Mouse (Mus musculus) heart, adult 2 months (tissue): Measurements from ENCODE around the gene Ccl28. TPM values are rescaled to one million over a fixed set of nuclear protein-coding genes. Genes with fewer than 3 reads are reported as not detected.

Experiments
- DNase-seq, 2 experiments: peaks; one replicate each; pipeline ENCODE4 v3.0.0; 2021
- H3K27ac ChIP-seq: fragments of 200-600 bp; 2 replicates; pipeline ENCODE4 v1.8.1; 2022
- H3K27me3 ChIP-seq: fragments of 200-500 bp; 2 replicates; pipeline ENCODE4 v1.6.1; 2012; ENCODE audit warnings: mild to moderate bottlenecking, low read length, inconsistent platforms, mixed read lengths; ENCODE audit not compliant: control insufficient read depth, insufficient read depth
- H3K36me3 ChIP-seq: fragments of 200-500 bp; 2 replicates; pipeline ENCODE4 v1.6.1; 2012; ENCODE audit warnings: low read length, inconsistent platforms; ENCODE audit not compliant: control insufficient read depth, insufficient read depth
- H3K4me1 ChIP-seq: fragments of 200-500 bp; 2 replicates; pipeline ENCODE4 v1.6.1; 2011; ENCODE audit warnings: low read length; ENCODE audit not compliant: control insufficient read depth, insufficient read depth
- H3K4me3 ChIP-seq: fragments of 200-600 bp; 2 replicates; pipeline ENCODE4 v1.8.1; 2022
- H3K79me2 ChIP-seq: fragments of 200-500 bp; replicated peaks from 2 replicates; pipeline ENCODE4 v1.6.1; 2012; ENCODE audit warnings: mild to moderate bottlenecking, inconsistent platforms, low read length, moderate library complexity, mixed read lengths; ENCODE audit not compliant: control insufficient read depth, insufficient read depth
- H3K9ac ChIP-seq: fragments of 200-500 bp; 2 replicates; pipeline ENCODE4 v1.6.1; 2012; ENCODE audit warnings: low read depth, mild to moderate bottlenecking, control low read depth, inconsistent platforms, low read length, mixed read lengths
- CTCF ChIP-seq: fragments of 200-600 bp; IDR thresholded peaks from 2 replicates; pipeline ENCODE4 v1.8.1; 2022; ENCODE audit warnings: antibody characterized with exemption, mild to moderate bottlenecking, moderate library complexity
- EP300 ChIP-seq: fragments of 200-500 bp; IDR thresholded peaks from 2 replicates; pipeline ENCODE4 v1.6.1; 2011; ENCODE audit warnings: low read depth, low read length, control low read depth; ENCODE audit not compliant: insufficient read depth
- POLR2A ChIP-seq: fragments of 200-500 bp; IDR thresholded peaks from 2 replicates; pipeline ENCODE4 v1.6.1; 2011; ENCODE audit warnings: mild to moderate bottlenecking, low read depth, low read length, control low read depth; ENCODE audit not compliant: insufficient read depth
- WGBS: fragments of 180-500 bp; shearing (Covaris S2); methylation state at CpG from one replicate; pipeline ENCODE4 v1.1.7; 2018; 5-methylcytosine and 5-hydroxymethylcytosine counted together
- intact Hi-C: fragments of 180-260 bp; cut with DNase I; formaldehyde crosslinking; loops from one replicate; pipeline ENCODE4 v1.15.1; 2025
- polyA plus RNA-seq: library from polyadenylated mRNA; depleted of rRNA; stranded (reverse); fragments of >200 nt; gene quantifications from 2 replicates; pipeline ENCODE4 v1.2.3, GENCODE M21; 2012
- total RNA-seq, 2 experiments: library from RNA; stranded (reverse); gene quantifications; 2 replicates each; pipeline ENCODE4 v1.2.3; 2021

The Ccl28 gene
- total and polyA plus RNA-seq, 3 experiments = not detected

DNA sequence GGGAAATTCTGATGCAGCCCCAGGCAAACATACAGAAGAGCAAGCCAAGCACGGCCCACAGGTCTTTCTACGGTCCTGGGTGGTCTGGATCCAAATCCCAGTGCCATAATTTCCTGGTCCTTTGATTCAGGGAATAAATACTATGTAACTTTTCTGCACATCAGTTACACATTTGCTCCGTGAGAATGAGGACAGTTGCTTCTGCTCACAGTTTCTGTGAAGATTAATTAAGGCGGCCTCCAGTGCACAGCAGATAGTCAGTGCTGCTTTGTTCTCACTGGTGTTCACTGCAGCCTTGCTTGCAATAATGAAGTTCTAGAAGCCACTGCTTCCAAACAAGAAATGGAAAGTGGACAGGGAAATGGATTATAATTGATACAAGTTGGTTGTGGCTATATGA lies 14.2 kb downstream of the Ccl28 start:
- Histone ChIP-seq H3K4me3 (no peak overlapping the region), H3K36me3 (peaks cover 3% of the 10 kb centered on the region; the same call in 1 of the 2 replicates), H3K27me3 (no peaks in the 10 kb centered on the region), H3K27ac (no peak overlapping the region), H3K9ac (no peak overlapping the region), H3K79me2 (no peaks in the 10 kb centered on the region), H3K4me1 (peaks cover 2% of the 10 kb centered on the region)
- no peak for DNase-seq
- intact Hi-C loops = no loop called here
- 80% methylated on average over 4 of the region's 4 CpGs for WGBS
- TF ChIP-seq CTCF = no peak
- TF ChIP-seq EP300 = no peak
- no peak for TF ChIP-seq POLR2A

DNA sequence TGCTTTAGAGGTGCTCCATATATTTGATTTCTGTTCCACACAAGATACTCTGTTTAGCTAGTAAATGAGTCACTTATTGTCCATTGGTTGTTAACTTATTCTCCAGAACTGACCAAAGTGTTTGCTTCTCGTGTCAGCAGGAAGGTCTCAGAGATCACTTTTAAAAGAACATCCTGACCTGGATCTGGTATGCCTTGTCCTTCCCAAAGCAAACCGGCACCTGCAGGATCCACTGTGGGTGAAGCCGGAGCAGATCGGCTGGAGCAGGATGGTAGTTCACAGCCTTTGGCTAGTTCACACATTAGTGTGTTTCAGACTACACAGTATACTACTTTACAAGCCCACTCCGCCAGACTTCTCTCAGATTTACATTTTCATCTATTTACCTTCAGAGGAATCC lies 14.8 kb downstream of the Ccl28 start:
- H3K27ac ChIP-seq = no peak overlapping the region
- H3K9ac ChIP-seq = no peak overlapping the region
- intact Hi-C loops = no loop called here
- peaks cover 2% of the 10 kb centered on the region for H3K4me1 ChIP-seq
- H3K79me2 ChIP-seq = no peaks in the 10 kb centered on the region
- no peaks in the 10 kb centered on the region for H3K27me3 ChIP-seq
- no peak for DNase-seq
- H3K36me3 ChIP-seq = peaks cover 3% of the 10 kb centered on the region; the same call in 1 of the 2 replicates
- WGBS = 81% methylated on average over 5 of the region's 5 CpGs
- no peak for TF ChIP-seq POLR2A
- no peak for TF ChIP-seq EP300
- TF ChIP-seq CTCF = no peak
- no peak overlapping the region for H3K4me3 ChIP-seq

DNA sequence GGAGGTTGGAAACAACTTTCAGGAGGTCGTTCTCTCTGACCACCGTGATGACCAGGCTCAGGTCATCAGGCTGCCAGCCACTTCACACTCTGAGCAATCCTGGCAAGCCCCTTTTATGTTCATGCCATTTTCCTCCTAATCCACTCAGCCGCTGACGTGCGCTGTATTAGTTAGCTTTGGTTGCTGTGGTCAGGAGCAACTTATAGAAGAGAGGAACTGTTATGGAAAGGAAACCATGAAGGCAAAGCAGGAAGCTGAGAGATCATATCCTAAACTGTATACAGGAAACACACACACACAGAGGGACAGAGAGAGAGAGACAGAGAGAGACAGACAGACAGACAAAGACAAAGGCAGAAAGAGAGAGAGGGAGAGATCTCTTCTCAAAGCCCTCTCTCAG lies 15.7 kb downstream of the Ccl28 start:
- H3K27ac ChIP-seq = no peak overlapping the region
- DNase-seq = no peak
- intact Hi-C loops = no loop called here
- TF ChIP-seq POLR2A (no peak), CTCF (no peak), EP300 (no peak)
- H3K27me3 ChIP-seq = no peaks in the 10 kb centered on the region
- H3K4me3 ChIP-seq = no peak overlapping the region
- peaks cover 2% of the 10 kb centered on the region for H3K4me1 ChIP-seq
- no peaks in the 10 kb centered on the region for H3K79me2 ChIP-seq
- no peak overlapping the region for H3K9ac ChIP-seq
- WGBS = 69% methylated on average over 5 of the region's 5 CpGs
- H3K36me3 ChIP-seq = peaks cover 3% of the 10 kb centered on the region; the same call in 1 of the 2 replicates

DNA sequence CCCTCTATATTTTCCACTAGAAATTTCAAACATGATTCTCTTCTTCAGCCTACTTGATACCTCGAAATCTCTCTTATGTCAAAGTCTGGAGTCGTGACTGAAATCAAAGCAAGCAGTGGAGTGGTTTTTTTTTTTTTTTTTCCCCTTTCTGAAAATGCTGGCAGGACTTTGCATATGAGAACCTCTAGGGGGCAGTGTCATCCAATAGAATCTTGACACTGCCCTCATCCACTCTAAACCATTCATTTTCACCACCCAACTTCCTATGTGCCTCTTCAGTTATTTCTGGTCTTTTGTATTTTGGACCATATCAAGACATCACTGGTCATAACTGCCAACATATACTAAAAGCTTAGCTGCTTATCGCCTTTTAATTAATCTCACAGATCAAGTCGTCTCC lies 16.9 kb downstream of the Ccl28 start:
- intact Hi-C loops = loop anchor here (2.0 kb wide), 3 partner anchors 84 to 160 kb away; no protein-coding TSS in a partner anchor
- WGBS = 31% methylated on average over 4 of the region's 4 CpGs
- H3K79me2 ChIP-seq = no peaks in the 10 kb centered on the region
- no peak for DNase-seq
- TF ChIP-seq CTCF = peak; percentile 81
- TF ChIP-seq POLR2A = no peak
- TF ChIP-seq EP300 = no peak
- no peak overlapping the region for H3K4me3 ChIP-seq
- H3K27ac ChIP-seq = peak overlapping the region; percentile 56; the same call in 1 of the 2 replicates
- peaks cover 2% of the 10 kb centered on the region for H3K4me1 ChIP-seq
- H3K9ac ChIP-seq = no peak overlapping the region
- H3K36me3 ChIP-seq = peaks cover 3% of the 10 kb centered on the region; the same call in 1 of the 2 replicates
- H3K27me3 ChIP-seq = no peaks in the 10 kb centered on the region

DNA sequence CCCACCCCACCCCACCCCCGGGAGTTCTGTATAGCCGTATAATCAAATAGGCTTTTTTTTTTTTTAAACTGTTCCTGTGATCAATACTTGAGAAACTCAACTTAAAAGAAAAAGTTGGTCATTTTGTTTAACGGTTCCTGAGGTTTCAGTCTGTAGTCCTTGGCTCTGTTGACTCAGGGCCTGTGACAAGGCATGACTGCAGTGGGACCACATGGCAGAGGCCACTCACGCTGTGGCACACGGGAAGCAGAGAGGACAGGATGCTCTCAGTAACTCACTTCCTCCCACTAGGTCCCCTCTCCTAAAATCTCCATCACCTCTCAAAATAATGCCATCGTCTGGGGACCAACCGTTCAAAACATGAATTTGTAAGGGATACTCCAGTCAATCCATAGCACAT lies 17.5 kb downstream of the Ccl28 start:
- Histone ChIP-seq H3K27me3 (no peaks in the 10 kb centered on the region), H3K4me3 (no peak overlapping the region), H3K4me1 (peaks cover 2% of the 10 kb centered on the region), H3K9ac (no peak overlapping the region), H3K27ac (peak overlapping the region; percentile 56), H3K36me3 (peaks cover 3% of the 10 kb centered on the region; the same call in 1 of the 2 replicates), H3K79me2 (no peaks in the 10 kb centered on the region)
- intact Hi-C loops = loop anchor here (2.0 kb wide), 3 partner anchors 84 to 160 kb away; no protein-coding TSS in a partner anchor
- 49% methylated on average over 7 of the region's 7 CpGs for WGBS
- no peak for DNase-seq
- TF ChIP-seq CTCF (no peak), EP300 (no peak), POLR2A (no peak)

DNA sequence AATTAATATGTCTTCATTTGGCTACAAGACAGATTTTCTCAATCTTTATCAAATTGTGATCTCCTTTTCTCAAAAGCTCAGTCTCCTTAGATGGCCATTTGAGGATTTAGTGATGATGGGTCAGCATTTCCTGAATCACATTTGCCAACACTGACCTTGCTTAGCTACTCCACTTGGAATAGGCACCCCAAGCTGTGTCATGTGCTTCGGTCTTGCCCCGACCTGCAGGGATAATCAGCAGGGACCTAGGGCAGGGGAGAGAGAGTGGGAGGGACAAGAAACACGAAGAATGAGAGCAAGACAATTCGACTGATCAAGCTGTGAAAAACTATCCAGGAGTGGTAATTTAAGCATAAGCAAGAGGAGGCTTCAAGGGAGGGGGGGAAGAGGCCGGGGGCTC lies 21.1 kb downstream of the Ccl28 start:
- H3K4me3 ChIP-seq = no peak overlapping the region
- H3K79me2 ChIP-seq = no peaks in the 10 kb centered on the region
- TF ChIP-seq EP300 (no peak), POLR2A (no peak), CTCF (no peak)
- H3K27ac ChIP-seq = no peak overlapping the region
- WGBS = 64% methylated on average over 5 of the region's 5 CpGs
- H3K9ac ChIP-seq = no peak overlapping the region
- H3K36me3 ChIP-seq = peaks cover 3% of the 10 kb centered on the region; the same call in 1 of the 2 replicates
- H3K27me3 ChIP-seq = no peaks in the 10 kb centered on the region
- intact Hi-C loops = no loop called here
- peaks cover 2% of the 10 kb centered on the region for H3K4me1 ChIP-seq
- no peak for DNase-seq
